Mouse (Mus musculus): ENCODE results near the gene Ptprm. TPM values are rescaled to one million over a fixed set of nuclear protein-coding genes. Genes with fewer than 3 reads are reported as not detected.

Ptprm gene
- polyA plus RNA-seq, 2 experiments: 15.8 to 21.8 TPM

- Histone ChIP-seq H3K4me2 (replicated peaks; ENCODE audit: low read depth, low read length, severe bottlenecking) (no peak overlapping the region), H3K9ac (ENCODE audit: low read depth, low read length, severe bottlenecking) (no peak overlapping the region), H3K4me3 (replicated peaks; ENCODE audit: low read length) (no peak overlapping the region), H3K27me3 (ENCODE audit: control insufficient read depth, insufficient read depth, low read length) (no peaks in the 10 kb centered on the region), H3K36me3 (ENCODE audit: control insufficient read depth, insufficient read depth, low read length) (no peaks in the 10 kb centered on the region), H3K27ac (replicated peaks; ENCODE audit: low read depth, low read length) (no peak overlapping the region), H3K4me1 (ENCODE audit: control insufficient read depth, insufficient read depth, low read length) (no peaks in the 10 kb centered on the region), H3K9me3 (ENCODE audit: control insufficient read depth, low read length) (no peaks in the 10 kb centered on the region)
- TF ChIP-seq POLR2A (IDR thresholded peaks at IDR 0.05; ENCODE audit: borderline replicate concordance, extremely low read depth, insufficient read depth, insufficient read length): no peak
- ATAC-seq (ENCODE audit: low FRiP score, low read depth): no peak
- WGBS: 79% methylated on average over 4 of the region's 4 CpGs
- no peak for DNase-seq (ENCODE audit: low spot score)
Measured at GRCm38 (mm10) chr17:67142183-67142756, 212.0 kb downstream of the Ptprm start.

DNA sequence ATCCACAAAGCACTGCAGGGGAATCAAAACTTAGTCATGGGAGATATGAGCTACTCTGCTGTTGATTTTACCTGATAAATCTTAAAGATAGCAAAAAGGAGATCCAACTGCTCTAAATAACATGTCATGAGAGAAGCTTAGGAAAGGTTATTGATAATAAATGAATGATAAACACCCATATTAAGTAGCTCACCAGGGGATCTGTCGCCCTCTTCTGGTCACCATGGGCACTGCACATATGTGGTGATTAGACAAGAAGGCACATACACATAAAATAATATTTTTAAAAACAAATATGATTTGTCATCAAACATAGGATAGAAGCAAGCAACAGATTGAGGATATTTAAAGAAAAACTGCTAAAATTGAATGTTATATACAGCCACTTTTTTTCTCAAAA lies 213.8 kb downstream of the Ptprm start:
- no peak overlapping the region for H3K9ac ChIP-seq (ENCODE audit: low read depth, low read length, severe bottlenecking)
- H3K27me3 ChIP-seq (ENCODE audit: control insufficient read depth, insufficient read depth, low read length): no peaks in the 10 kb centered on the region
- 38% methylated on average over 1 of the region's 1 CpGs for WGBS
- ATAC-seq (ENCODE audit: low FRiP score, low read depth) (no peak), DNase-seq (ENCODE audit: low spot score) (no peak)
- no peak overlapping the region for H3K4me3 ChIP-seq (replicated peaks; ENCODE audit: low read length)
- no peak overlapping the region for H3K27ac ChIP-seq (replicated peaks; ENCODE audit: low read depth, low read length)
- no peaks in the 10 kb centered on the region for H3K9me3 ChIP-seq (ENCODE audit: control insufficient read depth, low read length)
- no peaks in the 10 kb centered on the region for H3K36me3 ChIP-seq (ENCODE audit: control insufficient read depth, insufficient read depth, low read length)
- no peaks in the 10 kb centered on the region for H3K4me1 ChIP-seq (ENCODE audit: control insufficient read depth, insufficient read depth, low read length)
- no peak for TF ChIP-seq POLR2A (IDR thresholded peaks at IDR 0.05; ENCODE audit: borderline replicate concordance, extremely low read depth, insufficient read depth, insufficient read length)
- no peak overlapping the region for H3K4me2 ChIP-seq (replicated peaks; ENCODE audit: low read depth, low read length, severe bottlenecking)

DNA sequence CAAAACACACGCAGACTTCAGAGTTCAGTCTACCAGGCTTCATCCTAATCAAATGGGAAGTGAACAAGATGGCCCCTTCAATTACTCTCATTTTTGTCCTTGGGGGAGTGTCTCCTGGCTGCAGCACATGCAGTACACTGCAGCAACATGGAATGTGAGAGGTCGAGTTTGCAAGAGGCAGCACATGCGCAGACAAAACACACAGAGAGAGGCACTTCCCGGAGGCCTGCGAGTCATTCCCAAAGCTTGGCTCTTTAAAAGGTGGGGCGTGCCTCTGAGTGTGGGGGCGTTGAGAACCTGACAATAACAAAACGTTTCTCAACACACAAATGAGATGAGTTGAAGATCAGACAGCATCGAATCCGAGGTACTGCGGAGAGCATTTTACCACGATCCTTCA lies 215.3 kb downstream of the Ptprm start:
- Histone ChIP-seq H3K36me3 (ENCODE audit: control insufficient read depth, insufficient read depth, low read length) (no peaks in the 10 kb centered on the region), H3K9me3 (ENCODE audit: control insufficient read depth, low read length) (no peaks in the 10 kb centered on the region), H3K4me1 (ENCODE audit: control insufficient read depth, insufficient read depth, low read length) (no peaks in the 10 kb centered on the region), H3K4me3 (replicated peaks; ENCODE audit: low read length) (no peak overlapping the region), H3K4me2 (replicated peaks; ENCODE audit: low read depth, low read length, severe bottlenecking) (no peak overlapping the region), H3K27me3 (ENCODE audit: control insufficient read depth, insufficient read depth, low read length) (no peaks in the 10 kb centered on the region), H3K9ac (ENCODE audit: low read depth, low read length, severe bottlenecking) (no peak overlapping the region), H3K27ac (replicated peaks; ENCODE audit: low read depth, low read length) (no peak overlapping the region)
- 70% methylated on average over 12 of the region's 12 CpGs for WGBS
- DNase-seq (ENCODE audit: low spot score) (no peak), ATAC-seq (ENCODE audit: low FRiP score, low read depth) (no peak)
- TF ChIP-seq POLR2A (IDR thresholded peaks at IDR 0.05; ENCODE audit: borderline replicate concordance, extremely low read depth, insufficient read depth, insufficient read length): no peak

- 88% methylated on average over 7 of the region's 7 CpGs for WGBS
- Histone ChIP-seq H3K4me2 (replicated peaks; ENCODE audit: low read depth, low read length, severe bottlenecking) (no peak overlapping the region), H3K9me3 (ENCODE audit: control insufficient read depth, low read length) (no peaks in the 10 kb centered on the region), H3K9ac (ENCODE audit: low read depth, low read length, severe bottlenecking) (no peak overlapping the region), H3K4me1 (ENCODE audit: control insufficient read depth, insufficient read depth, low read length) (peaks cover 9% of the 10 kb centered on the region), H3K36me3 (ENCODE audit: control insufficient read depth, insufficient read depth, low read length) (no peaks in the 10 kb centered on the region), H3K27ac (replicated peaks; ENCODE audit: low read depth, low read length) (no peak overlapping the region), H3K4me3 (replicated peaks; ENCODE audit: low read length) (no peak overlapping the region), H3K27me3 (ENCODE audit: control insufficient read depth, insufficient read depth, low read length) (no peaks in the 10 kb centered on the region)
- DNase-seq (ENCODE audit: low spot score) (no peak), ATAC-seq (ENCODE audit: low FRiP score, low read depth) (no peak)
- no peak for TF ChIP-seq POLR2A (IDR thresholded peaks at IDR 0.05; ENCODE audit: borderline replicate concordance, extremely low read depth, insufficient read depth, insufficient read length)
Measured at GRCm38 (mm10) chr17:67136876-67137275, 217.4 kb downstream of the Ptprm start.

DNA sequence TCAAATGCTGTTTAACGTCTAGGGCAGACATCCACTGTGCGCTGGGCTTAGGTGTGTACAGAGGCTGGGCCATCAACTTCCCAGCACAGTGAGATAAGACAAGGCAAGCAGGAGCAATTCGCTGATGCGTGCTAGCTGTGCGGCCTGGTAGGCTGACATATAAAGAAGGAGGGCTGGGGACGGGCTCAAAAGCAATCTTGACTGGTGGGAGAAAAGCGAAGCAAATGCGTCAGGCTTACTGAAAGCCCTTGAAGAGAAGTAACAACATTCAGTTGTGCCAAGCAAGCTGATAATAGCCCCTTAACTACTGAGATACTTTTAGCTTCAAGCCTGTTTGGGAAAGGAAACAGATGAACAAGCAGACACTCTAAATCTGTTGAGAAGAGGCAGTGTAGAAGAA lies 217.8 kb downstream of the Ptprm start:
- DNase-seq (ENCODE audit: low spot score): no peak
- H3K4me1 ChIP-seq (ENCODE audit: control insufficient read depth, insufficient read depth, low read length): peaks cover 9% of the 10 kb centered on the region
- 87% methylated on average over 8 of the region's 8 CpGs for WGBS
- no peak overlapping the region for H3K9ac ChIP-seq (ENCODE audit: low read depth, low read length, severe bottlenecking)
- H3K36me3 ChIP-seq (ENCODE audit: control insufficient read depth, insufficient read depth, low read length): no peaks in the 10 kb centered on the region
- no peak overlapping the region for H3K4me2 ChIP-seq (replicated peaks; ENCODE audit: low read depth, low read length, severe bottlenecking)
- H3K9me3 ChIP-seq (ENCODE audit: control insufficient read depth, low read length): no peaks in the 10 kb centered on the region
- no peak overlapping the region for H3K4me3 ChIP-seq (replicated peaks; ENCODE audit: low read length)
- H3K27ac ChIP-seq (replicated peaks; ENCODE audit: low read depth, low read length): no peak overlapping the region
- H3K27me3 ChIP-seq (ENCODE audit: control insufficient read depth, insufficient read depth, low read length): no peaks in the 10 kb centered on the region
- TF ChIP-seq POLR2A (IDR thresholded peaks at IDR 0.05; ENCODE audit: borderline replicate concordance, extremely low read depth, insufficient read depth, insufficient read length): no peak
- no peak for ATAC-seq (ENCODE audit: low FRiP score, low read depth)

- 84% methylated on average over 4 of the region's 4 CpGs for WGBS
- no peak overlapping the region for H3K4me2 ChIP-seq (replicated peaks; ENCODE audit: low read depth, low read length, severe bottlenecking)
- H3K4me1 ChIP-seq (ENCODE audit: control insufficient read depth, insufficient read depth, low read length): peaks cover 9% of the 10 kb centered on the region
- TF ChIP-seq POLR2A (IDR thresholded peaks at IDR 0.05; ENCODE audit: borderline replicate concordance, extremely low read depth, insufficient read depth, insufficient read length): no peak
- H3K27ac ChIP-seq (replicated peaks; ENCODE audit: low read depth, low read length): no peak overlapping the region
- no peaks in the 10 kb centered on the region for H3K27me3 ChIP-seq (ENCODE audit: control insufficient read depth, insufficient read depth, low read length)
- H3K9me3 ChIP-seq (ENCODE audit: control insufficient read depth, low read length): no peaks in the 10 kb centered on the region
- H3K4me3 ChIP-seq (replicated peaks; ENCODE audit: low read length): no peak overlapping the region
- ATAC-seq (ENCODE audit: low FRiP score, low read depth) (no peak), DNase-seq (ENCODE audit: low spot score) (no peak)
- H3K36me3 ChIP-seq (ENCODE audit: control insufficient read depth, insufficient read depth, low read length): no peaks in the 10 kb centered on the region
- H3K9ac ChIP-seq (ENCODE audit: low read depth, low read length, severe bottlenecking): no peak overlapping the region
Measured at GRCm38 (mm10) chr17:67134235-67134634, 220.0 kb downstream of the Ptprm start.

All from limb, embryonic 14.5 days (tissue).